Mouse (Mus musculus) small intestine, adult 2 months (tissue): Measurements from ENCODE around the gene Gimap7.

Experiments
- CTCF ChIP-seq: fragments of 200-500 bp; IDR thresholded peaks from 2 replicates; pipeline ENCODE4 v1.5.1; 2012; ENCODE audit warnings: low read depth, mild to moderate bottlenecking, control low read depth, inconsistent platforms, low read length, moderate library complexity, mixed read lengths; ENCODE audit not compliant: insufficient replicate concordance, insufficient read length; ENCODE audit errors: extremely low read depth
- POLR2A ChIP-seq: fragments of 200-500 bp; IDR thresholded peaks from 2 replicates; pipeline ENCODE4 v1.6.1; 2012; ENCODE audit warnings: low read depth, mild to moderate bottlenecking, control low read depth, inconsistent platforms, low read length, moderate library complexity

GRCm38 (mm10) chr6:48681472-48682090 lies 36.8 kb upstream of the Gimap7 start:
- no peak for TF ChIP-seq CTCF
- TF ChIP-seq POLR2A, result no peak
